Mouse (Mus musculus): ENCODE data around the gene Phf1. TPM values are rescaled to one million over a fixed set of nuclear protein-coding genes. Genes with fewer than 3 reads are reported as not detected.

Phf1 gene
- polyA plus RNA-seq, 1 experiment, result 9.6 TPM

DNA sequence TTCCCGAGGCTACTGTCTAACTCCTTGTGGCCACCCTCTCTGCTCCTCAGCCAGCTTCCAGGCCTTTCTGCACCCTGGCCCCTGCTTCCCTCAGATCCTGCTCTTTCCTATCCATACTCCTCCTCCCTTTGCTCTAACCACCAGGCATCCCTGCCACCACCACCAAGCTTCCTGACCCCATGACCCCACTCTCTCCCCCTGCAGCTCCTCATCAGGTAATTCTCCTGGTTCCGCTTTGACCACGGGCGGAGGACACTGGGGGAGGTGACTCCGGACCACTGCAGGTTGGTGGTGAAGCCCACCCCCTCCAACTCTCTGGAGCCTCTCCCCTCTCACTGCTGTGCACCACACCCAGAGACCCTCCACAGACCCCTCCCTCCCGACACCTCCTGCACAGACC is 34.6 kb downstream of the Phf1 start:
- Histone ChIP-seq H3K4me3 (no peak overlapping the region), H3K4me2 (ENCODE audit: low read depth) (no peak overlapping the region), H3K27me3 (ENCODE audit: control insufficient read depth, insufficient read depth, insufficient read length) (no peaks in the 10 kb centered on the region), H3K79me2 (ENCODE audit: control insufficient read depth, insufficient read depth) (no peaks in the 10 kb centered on the region), H3ac (ENCODE audit: control insufficient read depth, insufficient read length) (no peak overlapping the region), H3K36me3 (ENCODE audit: control insufficient read depth, insufficient read depth) (no peaks in the 10 kb centered on the region)
- TF ChIP-seq MYOD1 (IDR thresholded peaks at IDR 0.05; ENCODE audit: control insufficient read depth in 1 of 3, insufficient read length in 2 of 3, low read depth in 2 of 3), result no peak
- TF ChIP-seq CEBPB (IDR thresholded peaks at IDR 0.05; ENCODE audit: insufficient read depth, poor library complexity, severe bottlenecking), result no peak
- TF ChIP-seq REST (IDR thresholded peaks at IDR 0.05; ENCODE audit: insufficient read depth, insufficient read length), result no peak
- no peak for TF ChIP-seq USF1 (IDR thresholded peaks at IDR 0.05; ENCODE audit: low read depth)
- no peak for TF ChIP-seq POLR2A (IDR thresholded peaks at IDR 0.05; ENCODE audit: insufficient read length, low read depth)

DNA sequence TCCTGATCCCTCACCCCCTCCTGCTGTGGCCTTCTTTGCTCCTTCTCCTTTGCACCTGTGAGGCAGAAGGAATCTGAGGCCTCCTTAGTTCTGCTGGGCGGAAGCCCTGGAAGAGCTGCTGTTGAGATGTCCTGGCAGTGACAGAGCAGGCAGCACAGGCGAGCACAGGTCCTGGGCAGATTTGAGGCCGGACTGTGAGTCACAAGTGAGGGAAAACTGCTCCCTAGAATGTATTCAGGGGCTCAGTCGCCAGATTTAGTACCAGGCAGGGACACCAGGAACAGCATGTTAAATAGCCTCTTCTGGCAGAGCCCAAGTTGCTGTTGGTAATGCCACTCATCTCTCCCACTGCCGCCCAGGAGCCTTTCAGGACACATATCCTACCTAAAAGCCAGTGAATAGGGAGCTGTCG is 35.4 kb downstream of the Phf1 start:
- no peak for TF ChIP-seq TCF12 (IDR thresholded peaks at IDR 0.05; ENCODE audit: insufficient read depth, poor library complexity, severe bottlenecking)
- TF ChIP-seq E2F4 (IDR thresholded peaks at IDR 0.05; ENCODE audit: insufficient read depth), result no peak
- TF ChIP-seq SRF (IDR thresholded peaks at IDR 0.05; ENCODE audit: control insufficient read depth, insufficient read length, low read depth), result no peak
- TF ChIP-seq MYOG (IDR thresholded peaks at IDR 0.05; ENCODE audit: control insufficient read depth in 1 of 3, insufficient read depth in 1 of 3, insufficient read length in 2 of 3, low read depth in 2 of 3), result no peak
- TF ChIP-seq MYOD1 (IDR thresholded peaks at IDR 0.05; ENCODE audit: control insufficient read depth in 1 of 3, insufficient read length in 2 of 3, low read depth in 2 of 3), result no peak
- H3K79me2 ChIP-seq (ENCODE audit: control insufficient read depth, insufficient read depth), result peaks cover 1% of the 10 kb centered on the region
- peak overlapping the region; percentile 6 for H3K4me2 ChIP-seq (ENCODE audit: low read depth)
- no peak overlapping the region for H3ac ChIP-seq (ENCODE audit: control insufficient read depth, insufficient read length)
- no peak overlapping the region for H3K4me3 ChIP-seq
- no peaks in the 10 kb centered on the region for H3K27me3 ChIP-seq (ENCODE audit: control insufficient read depth, insufficient read depth, insufficient read length)
- H3K36me3 ChIP-seq (ENCODE audit: control insufficient read depth, insufficient read depth), result no peaks in the 10 kb centered on the region

DNA sequence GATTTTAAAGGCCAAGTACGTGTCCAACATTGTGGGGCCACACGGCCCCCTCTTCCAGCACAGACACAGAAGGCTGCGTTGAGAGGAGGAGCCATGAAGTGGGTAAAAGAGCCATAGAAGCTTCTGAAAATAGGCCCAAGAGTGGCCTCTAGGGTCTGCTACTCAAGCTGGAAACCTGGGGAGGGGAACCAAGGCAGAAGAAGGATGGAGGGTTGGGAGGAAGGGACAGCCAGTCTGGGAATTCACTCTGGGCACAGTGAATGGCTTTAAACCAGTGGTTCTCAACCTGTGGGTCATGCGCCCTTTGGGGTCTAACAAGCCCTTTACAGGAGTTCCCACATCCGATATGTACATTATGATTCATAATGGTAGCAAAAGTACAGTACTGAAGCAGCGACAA is 36.4 kb downstream of the Phf1 start:
- Histone ChIP-seq H3K4me2 (ENCODE audit: low read depth) (no peak overlapping the region), H3ac (ENCODE audit: control insufficient read depth, insufficient read length) (no peak overlapping the region), H3K4me3 (no peak overlapping the region), H3K79me2 (ENCODE audit: control insufficient read depth, insufficient read depth) (peaks cover 12% of the 10 kb centered on the region), H3K27me3 (ENCODE audit: control insufficient read depth, insufficient read depth, insufficient read length) (no peaks in the 10 kb centered on the region), H3K36me3 (ENCODE audit: control insufficient read depth, insufficient read depth) (no peaks in the 10 kb centered on the region)
- TF ChIP-seq CEBPB (IDR thresholded peaks at IDR 0.05; ENCODE audit: insufficient read depth, poor library complexity, severe bottlenecking) (no peak), SRF (IDR thresholded peaks at IDR 0.05; ENCODE audit: control insufficient read depth, insufficient read length, low read depth) (no peak), POLR2A (IDR thresholded peaks at IDR 0.05; ENCODE audit: insufficient read length, low read depth) (no peak), MYOG (IDR thresholded peaks at IDR 0.05; ENCODE audit: control insufficient read depth in 1 of 3, insufficient read depth in 1 of 3, insufficient read length in 2 of 3, low read depth in 2 of 3) (no peak)

- H3K36me3 ChIP-seq (ENCODE audit: control insufficient read depth, insufficient read depth), result no peaks in the 10 kb centered on the region
- TF ChIP-seq MYOG (IDR thresholded peaks at IDR 0.05; ENCODE audit: control insufficient read depth in 1 of 3, insufficient read depth in 1 of 3, insufficient read length in 2 of 3, low read depth in 2 of 3) (no peak), MAX (IDR thresholded peaks at IDR 0.05; ENCODE audit: low read depth) (no peak), POLR2A (IDR thresholded peaks at IDR 0.05; ENCODE audit: insufficient read length, low read depth) (no peak), SRF (IDR thresholded peaks at IDR 0.05; ENCODE audit: control insufficient read depth, insufficient read length, low read depth) (no peak), TCF12 (IDR thresholded peaks at IDR 0.05; ENCODE audit: insufficient read depth, poor library complexity, severe bottlenecking) (no peak), USF1 (IDR thresholded peaks at IDR 0.05; ENCODE audit: low read depth) (no peak), POLR2AphosphoS2 (IDR thresholded peaks at IDR 0.05; ENCODE audit: insufficient read length, low read depth) (no peak)
- H3ac ChIP-seq (ENCODE audit: control insufficient read depth, insufficient read length), result no peak overlapping the region
- H3K4me3 ChIP-seq, result no peak overlapping the region
- H3K4me2 ChIP-seq (ENCODE audit: low read depth), result no peak overlapping the region
- no peaks in the 10 kb centered on the region for H3K27me3 ChIP-seq (ENCODE audit: control insufficient read depth, insufficient read depth, insufficient read length)
- H3K79me2 ChIP-seq (ENCODE audit: control insufficient read depth, insufficient read depth), result peaks cover 21% of the 10 kb centered on the region
Observed at GRCm38 (mm10) chr17:26970221-26970620, 37.4 kb downstream of the Phf1 start.

GRCm38 (mm10) chr17:26971247-26971905 is 38.5 kb downstream of the Phf1 start:
- Histone ChIP-seq H3ac (ENCODE audit: control insufficient read depth, insufficient read length) (no peak overlapping the region), H3K4me2 (ENCODE audit: low read depth) (no peak overlapping the region), H3K4me3 (peak overlapping the region; percentile 84), H3K36me3 (ENCODE audit: control insufficient read depth, insufficient read depth) (peaks cover 10% of the 10 kb centered on the region), H3K79me2 (ENCODE audit: control insufficient read depth, insufficient read depth) (peaks cover 23% of the 10 kb centered on the region), H3K27me3 (ENCODE audit: control insufficient read depth, insufficient read depth, insufficient read length) (no peaks in the 10 kb centered on the region)
- no peak for TF ChIP-seq E2F4 (IDR thresholded peaks at IDR 0.05; ENCODE audit: insufficient read depth)
- TF ChIP-seq POLR2AphosphoS2 (IDR thresholded peaks at IDR 0.05; ENCODE audit: insufficient read length, low read depth), result peak; percentile 53
- TF ChIP-seq CEBPB (IDR thresholded peaks at IDR 0.05; ENCODE audit: insufficient read depth, poor library complexity, severe bottlenecking), result no peak
- TF ChIP-seq MYOD1 (IDR thresholded peaks at IDR 0.05; ENCODE audit: control insufficient read depth in 1 of 3, insufficient read length in 2 of 3, low read depth in 2 of 3), result no peak
- TF ChIP-seq MAX (IDR thresholded peaks at IDR 0.05; ENCODE audit: low read depth), result no peak

DNA sequence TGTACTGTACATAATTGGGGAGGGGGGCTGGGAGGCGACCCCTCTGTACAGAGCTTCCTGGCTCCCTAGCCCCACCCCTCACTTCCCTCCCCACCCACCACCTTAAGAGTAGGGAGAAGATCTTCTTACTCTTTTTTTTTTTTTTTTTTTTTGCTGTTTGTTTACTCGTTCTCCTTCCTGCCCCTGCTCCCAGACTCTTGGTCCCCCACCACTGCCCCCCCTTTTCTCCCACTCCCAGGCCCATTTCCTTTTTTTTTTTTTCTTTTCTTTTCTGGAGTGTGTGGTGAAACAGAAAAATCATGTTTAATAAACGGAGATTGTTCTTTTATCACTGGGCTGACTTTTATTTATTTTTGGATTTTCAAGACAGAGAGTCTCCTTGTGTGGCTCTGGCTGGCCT is 39.3 kb downstream of the Phf1 start:
- Histone ChIP-seq H3K4me3 (peak overlapping the region; percentile 84), H3K36me3 (ENCODE audit: control insufficient read depth, insufficient read depth) (peaks cover 12% of the 10 kb centered on the region), H3K27me3 (ENCODE audit: control insufficient read depth, insufficient read depth, insufficient read length) (no peaks in the 10 kb centered on the region), H3K79me2 (ENCODE audit: control insufficient read depth, insufficient read depth) (peaks cover 23% of the 10 kb centered on the region), H3K4me2 (ENCODE audit: low read depth) (peak overlapping the region; percentile 92), H3ac (ENCODE audit: control insufficient read depth, insufficient read length) (peak overlapping the region; percentile 55)
- TF ChIP-seq E2F4 (IDR thresholded peaks at IDR 0.05; ENCODE audit: insufficient read depth) (no peak), POLR2AphosphoS2 (IDR thresholded peaks at IDR 0.05; ENCODE audit: insufficient read length, low read depth) (no peak), CEBPB (IDR thresholded peaks at IDR 0.05; ENCODE audit: insufficient read depth, poor library complexity, severe bottlenecking) (no peak), TCF3 (IDR thresholded peaks at IDR 0.05; ENCODE audit: insufficient read length, low read depth) (no peak), MAX (IDR thresholded peaks at IDR 0.05; ENCODE audit: low read depth) (no peak), SRF (IDR thresholded peaks at IDR 0.05; ENCODE audit: control insufficient read depth, insufficient read length, low read depth) (no peak), TCF12 (IDR thresholded peaks at IDR 0.05; ENCODE audit: insufficient read depth, poor library complexity, severe bottlenecking) (no peak), USF1 (IDR thresholded peaks at IDR 0.05; ENCODE audit: low read depth) (no peak), MYOG (IDR thresholded peaks at IDR 0.05; ENCODE audit: control insufficient read depth in 1 of 3, insufficient read depth in 1 of 3, insufficient read length in 2 of 3, low read depth in 2 of 3) (no peak), REST (IDR thresholded peaks at IDR 0.05; ENCODE audit: insufficient read depth, insufficient read length) (no peak), POLR2A (IDR thresholded peaks at IDR 0.05; ENCODE audit: insufficient read length, low read depth) (no peak), MYOD1 (IDR thresholded peaks at IDR 0.05; ENCODE audit: control insufficient read depth in 1 of 3, insufficient read length in 2 of 3, low read depth in 2 of 3) (no peak)

Measured in myocyte (in vitro differentiated cells).